Mouse (Mus musculus): ENCODE data around the gene Kpna1.

GRCm38 (mm10) chr16:36043073-36043472 lies 64.5 kb downstream of the Kpna1 start:
- TF ChIP-seq CTCF (IDR thresholded peaks at IDR 0.05; ENCODE audit: low read depth, low read length), result no peak
- no peak for TF ChIP-seq POLR2A (IDR thresholded peaks at IDR 0.05; ENCODE audit: borderline replicate concordance, low read depth, low read length)

Data from bone marrow macrophage, adult 2 months (primary cell).